11 mouse cellular contexts compared by ENCODE assay signal in genomic region chr1:135108611-135109010, GRCm38 (mm10). TPM values are rescaled to one million over a fixed set of nuclear protein-coding genes. Genes with fewer than 3 reads are reported as not detected.
DNase-seq lines count a peak whose midpoint lies in the region; ATAC-seq and TF ChIP-seq lines count a peak whose summit lies in the region.
"Had no signal": no experiment of that assay in that cellular context is flagged by ENCODE, and none has a peak within 500 bp of the region (broad histone marks: within the 10 kb centered on the region; RNA-seq: fewer than 3 reads in every experiment).

No protein-coding gene starts in this region.

- intact Hi-C loops in heart, adult 2 months (cut with DNase I) = loop anchor here (1.0 to 5.0 kb wide), 2 partner anchors 119 to 136 kb away; no protein-coding TSS in a partner anchor

- no peak overlapping the region for H3K4me2 ChIP-seq in embryonic facial prominence, embryonic 11.5 days (ENCODE audit: low read depth, low read length)
- H3K4me2 ChIP-seq: embryonic facial prominence, embryonic 13.5 days; liver, embryonic 13.5 days; stomach, embryonic 15.5 days had no signal

- H3K9ac ChIP-seq in heart, adult 2 months (ENCODE audit: low read depth, low read length) = no peak overlapping the region
- H3K9ac ChIP-seq in embryonic facial prominence, embryonic 11.5 days (replicated peaks; ENCODE audit: low read length) = no peak overlapping the region
- H3K9ac ChIP-seq: embryonic facial prominence, embryonic 13.5 days; liver, embryonic 13.5 days; stomach, embryonic 15.5 days had no signal

- H3K27me3 ChIP-seq in heart, adult 2 months (ENCODE audit: control insufficient read depth, insufficient read depth, low read length) = no peaks in the 10 kb centered on the region
- peaks cover 23% of the 10 kb centered on the region for H3K27me3 ChIP-seq in embryonic facial prominence, embryonic 11.5 days (ENCODE audit: control insufficient read depth, insufficient read depth, low read length)

- TF ChIP-seq EP300 in heart, adult 2 months (IDR thresholded peaks at IDR 0.05; ENCODE audit: insufficient read depth, low read depth, low read length) = no peak

- peak; percentile 79 for TF ChIP-seq CTCF in heart, adult 2 months (IDR thresholded peaks at IDR 0.05)

- no peaks in the 10 kb centered on the region for H3K79me2 ChIP-seq in heart, adult 2 months (replicated peaks; ENCODE audit: control insufficient read depth, insufficient read depth, low read length)

- no peak for ATAC-seq in embryonic facial prominence, embryonic 11.5 days (replicated peaks; ENCODE audit: insufficient number of reproducible peaks, low FRiP score, low TSS enrichment, low read depth)

- no peak overlapping the region for H3K4me3 ChIP-seq in heart, adult 2 months
- no peak overlapping the region for H3K4me3 ChIP-seq in embryonic facial prominence, embryonic 11.5 days (ENCODE audit: low read depth, low read length)
- H3K4me3 ChIP-seq: embryonic facial prominence, embryonic 13.5 days; liver, embryonic 13.5 days; stomach, embryonic 15.5 days had no signal

- H3K9me3 ChIP-seq in embryonic facial prominence, embryonic 11.5 days (replicated peaks; ENCODE audit: control insufficient read depth, low read length) = no peaks in the 10 kb centered on the region
- H3K9me3 ChIP-seq: embryonic facial prominence, embryonic 13.5 days; liver, embryonic 13.5 days; stomach, embryonic 15.5 days had no signal

- TF ChIP-seq POLR2A in heart, adult 2 months (IDR thresholded peaks at IDR 0.05; ENCODE audit: insufficient read depth, low read depth, low read length) = no peak

- H3K27ac ChIP-seq in heart, adult 2 months = no peak overlapping the region
- H3K27ac ChIP-seq in embryonic facial prominence, embryonic 11.5 days (replicated peaks; ENCODE audit: low read depth, low read length) = no peak overlapping the region
- H3K27ac ChIP-seq: embryonic facial prominence, embryonic 13.5 days; liver, embryonic 13.5 days; stomach, embryonic 15.5 days had no signal

- 40% methylated on average over 6 of the region's 6 CpGs for WGBS in heart, adult 2 months
- WGBS in embryonic facial prominence, embryonic 11.5 days = 33% methylated on average over 6 of the region's 6 CpGs

- H3K36me3 ChIP-seq in heart, adult 2 months (ENCODE audit: control insufficient read depth, insufficient read depth, low read length) = no peaks in the 10 kb centered on the region
- no peaks in the 10 kb centered on the region for H3K36me3 ChIP-seq in embryonic facial prominence, embryonic 11.5 days (replicated peaks; ENCODE audit: control insufficient read depth, insufficient read depth, low read depth, low read length)
- H3K36me3 ChIP-seq: embryonic facial prominence, embryonic 13.5 days; liver, embryonic 13.5 days; stomach, embryonic 15.5 days had no signal

- H3K4me1 ChIP-seq in heart, adult 2 months (ENCODE audit: control insufficient read depth, insufficient read depth, low read length) = peaks cover 1% of the 10 kb centered on the region
- H3K4me1 ChIP-seq in embryonic facial prominence, embryonic 11.5 days (ENCODE audit: control insufficient read depth, insufficient read depth, low read length) = no peaks in the 10 kb centered on the region; the same call in 1 of the 2 replicates

- peak; percentile 39 to 49 for DNase-seq in heart, adult 2 months
- no peak for DNase-seq in heart, adult 11 months
- DNase-seq in thymus, postnatal 14 days = peak; percentile 59
- no peak for DNase-seq in thymus, adult 18-20 months
- DNase-seq in embryonic facial prominence, embryonic 11.5 days (ENCODE audit: low spot score) = peak; percentile 56
- DNase-seq in retina, adult 2 months (ENCODE audit: low read depth, low spot score) = peak; percentile 40
- DNase-seq in ovary, postnatal 36 days (ENCODE audit: low spot score) = no peak
- no peak for DNase-seq in urinary bladder, adult 2 months (ENCODE audit: low spot score)
- DNase-seq: liver, embryonic 13.5 days had no signal

RNA-seq across cellular contexts. Expression of gene Lgr6, which starts 3.5 kb away (rescaled TPM):
- total RNA-seq in heart, adult 2 months (2021) = 10 to 100 TPM; 12.2 to 14.4 TPM
- polyA plus RNA-seq in heart, adult 2 months (2012; rRNA removed) = 12.6 and 21.5 TPM in 2 replicates
- polyA plus RNA-seq in embryonic facial prominence, embryonic 11.5 days (2014; fragmentation: Nextera tagmentation; extraction: Ambion mirVana) = 0.77 and 0.93 TPM in 2 replicates
- 0.34 and 0.55 TPM in 2 replicates for polyA plus RNA-seq in urinary bladder, adult 2 months (2012; rRNA removed)

RNA-seq across cellular contexts. Expression of gene Ptpn7, which starts 23.9 kb away (rescaled TPM):
- total RNA-seq in heart, adult 2 months (2021) = under 1 TPM; 0.73 to 0.82 TPM
- polyA plus RNA-seq in heart, adult 2 months (2012; rRNA removed) = 0.82 and 1.4 TPM in 2 replicates
- 0.92 and 1.9 TPM in 2 replicates for polyA plus RNA-seq in embryonic facial prominence, embryonic 11.5 days (2014; fragmentation: Nextera tagmentation; extraction: Ambion mirVana)
- polyA plus RNA-seq in urinary bladder, adult 2 months (2012; rRNA removed) = 2.6 and 2.7 TPM in 2 replicates

RNA-seq across cellular contexts. Expression of gene Arl8a, which starts 38.0 kb away (rescaled TPM):
- total RNA-seq in heart, adult 2 months (2021) = 10 to 100 TPM; 20.1 to 21.0 TPM
- 30.5 and 32.5 TPM in 2 replicates for polyA plus RNA-seq in heart, adult 2 months (2012; rRNA removed)
- polyA plus RNA-seq in embryonic facial prominence, embryonic 11.5 days (2014; fragmentation: Nextera tagmentation; extraction: Ambion mirVana) = 44.2 and 52.2 TPM in 2 replicates
- 115 and 118 TPM in 2 replicates for polyA plus RNA-seq in urinary bladder, adult 2 months (2012; rRNA removed)

RNA-seq across cellular contexts. Expression of gene Gpr37l1, which starts 58.9 kb away (rescaled TPM):
- total RNA-seq in heart, adult 2 months (2021) = under 1 TPM; 0.97 to 0.98 TPM
- 2.3 and 3.6 TPM in 2 replicates for polyA plus RNA-seq in heart, adult 2 months (2012; rRNA removed)
- polyA plus RNA-seq in embryonic facial prominence, embryonic 11.5 days (2014; fragmentation: Nextera tagmentation; extraction: Ambion mirVana) = not detected in 2 replicates
- 6.8 and 7.3 TPM in 2 replicates for polyA plus RNA-seq in urinary bladder, adult 2 months (2012; rRNA removed)
- polyA plus RNA-seq: embryonic facial prominence, embryonic 13.5 days; liver, embryonic 13.5 days had no signal

Comparison
In these comparisons a context has a peak if more than half of its experiments do, and no peak if none do; other contexts are left out.
1. DNase-seq: peak in heart, adult 2 months (2 of 2), thymus, postnatal 14 days (single experiment), embryonic facial prominence, embryonic 11.5 days (single experiment) and retina, adult 2 months (single experiment); none in heart, adult 11 months (single experiment), thymus, adult 18-20 months (0 of 2), ovary, postnatal 36 days (single experiment) and urinary bladder, adult 2 months (single experiment).